Mouse (Mus musculus) ovary, postnatal 36 days (tissue): Measurements from ENCODE around the gene Spsb3.

Source experiments
- DNase-seq: peaks from one replicate; pipeline ENCODE4 v3.0.0; 2022; ENCODE audit warnings: low spot score, mixed read lengths

Gene Spsb3

GRCm38 (mm10) chr17:24886134-24886931, at the start of gene Spsb3, which contains the start of gene Nubp2:
Gene Spsb3, plus strand, starts transcription at chr17:24886643.
Gene Nubp2, minus strand, starts transcription at chr17:24886349.
- DNase-seq, result peak; percentile 96

- no peak for DNase-seq
Observed at GRCm38 (mm10) chr17:24839842-24840241, 46.6 kb upstream of the Spsb3 start, which contains the start of gene Hagh. Gene Hagh, plus strand, starts transcription at chr17:24840143.

GRCm38 (mm10) chr17:24840341-24840740, 46.1 kb upstream of the Spsb3 start:
- DNase-seq, result no peak

GRCm38 (mm10) chr17:24841133-24841532, 45.3 kb upstream of the Spsb3 start:
- DNase-seq, result no peak

- no peak for DNase-seq
Observed at GRCm38 (mm10) chr17:24842631-24843030, 43.8 kb upstream of the Spsb3 start.

- DNase-seq, result no peak
Observed at GRCm38 (mm10) chr17:24844525-24844924, 41.9 kb upstream of the Spsb3 start.

GRCm38 (mm10) chr17:24847386-24847785, 39.1 kb upstream of the Spsb3 start:
- DNase-seq, result no peak

- no peak for DNase-seq
Observed at GRCm38 (mm10) chr17:24848600-24849031, 37.8 kb upstream of the Spsb3 start.

GRCm38 (mm10) chr17:24849733-24850064, 36.7 kb upstream of the Spsb3 start:
- DNase-seq, result no peak

- DNase-seq, result peak; percentile 92
Observed at GRCm38 (mm10) chr17:24850065-24850772, 36.2 kb upstream of the Spsb3 start, which contains the start of gene Fahd1. Gene Fahd1, minus strand, starts transcription at chr17:24850364.

- DNase-seq, result no peak
Observed at GRCm38 (mm10) chr17:24850773-24851127, 35.7 kb upstream of the Spsb3 start.

GRCm38 (mm10) chr17:24851381-24852125, 34.9 kb upstream of the Spsb3 start:
- DNase-seq, result no peak

- no peak for DNase-seq
Observed at GRCm38 (mm10) chr17:24855838-24856464, 30.5 kb upstream of the Spsb3 start.

GRCm38 (mm10) chr17:24856589-24856988, 29.9 kb upstream of the Spsb3 start:
- DNase-seq, result no peak

- DNase-seq, result no peak
Observed at GRCm38 (mm10) chr17:24857831-24858470, 28.5 kb upstream of the Spsb3 start.

GRCm38 (mm10) chr17:24858967-24859366, 27.5 kb upstream of the Spsb3 start:
- no peak for DNase-seq

GRCm38 (mm10) chr17:24860076-24860475, 26.4 kb upstream of the Spsb3 start:
- no peak for DNase-seq

GRCm38 (mm10) chr17:24861785-24862184, 24.7 kb upstream of the Spsb3 start:
- DNase-seq, result no peak

- DNase-seq, result no peak
Observed at GRCm38 (mm10) chr17:24865776-24866175, 20.7 kb upstream of the Spsb3 start, which contains the start of gene Igfals. Gene Igfals, plus strand, starts transcription at chr17:24865997.

GRCm38 (mm10) chr17:24867914-24868313, 18.5 kb upstream of the Spsb3 start:
- no peak for DNase-seq

GRCm38 (mm10) chr17:24873695-24874404, 12.6 kb upstream of the Spsb3 start:
- no peak for DNase-seq
